Mouse (Mus musculus) cerebellum, adult 2 months (tissue): ENCODE measurements at regions not wholly inside any gene's neighbourhood (a gene's known extent, or its start where the extent isn't known, plus 50 kb on each side); places are given as distances from the start of the nearest gene placed in this dataset.

ENCODE experiments used
- DNase-seq, 2 experiments: peaks; one replicate each; pipeline ENCODE4 v3.0.0; 2021
- H3K27ac ChIP-seq: fragments of 200-500 bp; 2 replicates; pipeline ENCODE4 v1.5.1; 2012; ENCODE audit warnings: low read length, control low read depth, inconsistent platforms; ENCODE audit not compliant: insufficient read depth
- H3K27me3 ChIP-seq: fragments of 200-500 bp; 2 replicates; pipeline ENCODE4 v1.6.1; 2012; ENCODE audit warnings: inconsistent platforms, mild to moderate bottlenecking, low read length, moderate library complexity; ENCODE audit not compliant: control insufficient read depth, insufficient read depth
- H3K4me1 ChIP-seq: fragments of 200-500 bp; 2 replicates; pipeline ENCODE4 v1.6.1; 2011; ENCODE audit warnings: low read length; ENCODE audit not compliant: control insufficient read depth, insufficient read depth
- H3K4me3 ChIP-seq: fragments of 200-500 bp; replicated peaks from 2 replicates; pipeline ENCODE3; 2011; ENCODE audit warnings: mild to moderate bottlenecking, low read depth, low read length, control low read depth; ENCODE audit not compliant: insufficient read depth
- CTCF ChIP-seq: fragments of 200-500 bp; IDR thresholded peaks from 2 replicates; pipeline ENCODE4 v1.5.1; 2011; ENCODE audit warnings: low read depth, mild to moderate bottlenecking, control low read depth, low read length, moderate library complexity, borderline replicate concordance; ENCODE audit not compliant: insufficient read depth
- POLR2A ChIP-seq: fragments of 200-500 bp; IDR thresholded peaks from 2 replicates; pipeline ENCODE4 v1.6.1; 2011; ENCODE audit warnings: low read length, control low read depth, borderline replicate concordance; ENCODE audit not compliant: insufficient read depth
- WGBS: fragments of 180-500 bp; shearing (Covaris S2); methylation state at CpG from one replicate; pipeline ENCODE4 v1.1.7; 2018; 5-methylcytosine and 5-hydroxymethylcytosine counted together

DNA sequence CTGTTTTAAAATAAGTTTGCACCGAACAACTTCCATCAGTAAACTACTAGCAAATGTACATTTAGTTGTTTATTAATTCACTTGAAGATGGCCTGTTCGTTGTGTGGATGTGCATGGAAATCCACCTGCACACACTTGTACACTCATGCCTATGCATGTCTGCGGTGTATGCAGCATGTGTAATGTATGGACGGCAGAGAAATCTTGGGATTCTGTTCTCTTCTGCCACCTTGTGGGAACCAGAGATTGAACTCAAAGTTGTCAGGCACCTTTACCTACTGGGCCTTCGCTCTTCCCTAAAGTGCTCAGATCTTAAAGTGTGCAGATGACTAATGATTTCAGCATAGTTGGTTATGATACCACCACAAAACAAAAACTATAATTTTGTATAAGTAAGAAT lies 137.4 kb downstream of the Kitl start:
- Histone ChIP-seq H3K27ac (no peak overlapping the region), H3K27me3 (no peaks in the 10 kb centered on the region), H3K4me3 (no peak overlapping the region), H3K4me1 (no peaks in the 10 kb centered on the region)
- DNase-seq = peak in 1 of 2 experiments; percentile 3
- TF ChIP-seq POLR2A (no peak), CTCF (no peak)
- WGBS = 51% methylated on average over 5 of the region's 5 CpGs

DNA sequence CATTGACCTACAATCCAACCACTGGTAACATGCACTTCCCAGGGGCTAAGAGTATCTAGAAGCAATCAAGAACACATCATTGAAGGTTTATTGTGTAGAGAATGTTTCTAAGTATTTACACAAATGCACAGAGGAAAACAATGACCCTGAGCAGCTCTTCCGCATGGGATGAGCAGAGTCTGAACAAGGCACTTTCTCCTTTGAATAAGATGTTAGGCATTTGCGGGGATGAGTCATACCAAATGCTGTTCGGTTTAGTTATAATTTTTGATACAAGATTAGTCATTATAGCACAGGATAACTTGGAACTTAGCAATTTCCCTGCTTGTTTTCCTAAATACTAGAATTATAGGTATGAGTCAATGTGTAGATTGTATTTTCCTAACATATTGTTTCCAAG lies 137.9 kb downstream of the Kitl start:
- Histone ChIP-seq H3K4me1 (no peaks in the 10 kb centered on the region), H3K27ac (no peak overlapping the region), H3K27me3 (no peaks in the 10 kb centered on the region), H3K4me3 (no peak overlapping the region)
- no peak for TF ChIP-seq CTCF
- no peak for TF ChIP-seq POLR2A
- no peak for DNase-seq
- whole genome bisulfite sequencing = 88% methylated on average over 3 of the region's 3 CpGs

DNA sequence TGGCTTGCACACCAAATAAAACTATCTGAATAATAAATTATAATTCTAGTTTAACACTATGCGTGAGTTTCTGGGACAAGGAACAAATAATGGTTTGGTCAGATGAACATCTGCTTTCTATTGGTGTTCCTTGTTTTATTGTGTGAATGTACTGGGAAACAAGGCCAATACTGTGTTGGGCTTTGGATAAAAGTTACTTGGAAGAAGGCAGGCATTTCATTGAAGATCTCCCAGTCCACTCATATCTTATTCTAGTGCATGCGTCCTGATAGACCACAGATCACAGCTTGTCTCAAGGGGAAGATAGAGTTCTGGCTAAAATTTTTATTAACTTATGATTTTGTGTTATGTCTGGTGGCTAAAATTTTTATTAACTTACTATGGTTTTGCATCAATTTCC lies 140.1 kb downstream of the Kitl start:
- no peak for DNase-seq
- Histone ChIP-seq H3K27me3 (no peaks in the 10 kb centered on the region), H3K4me3 (no peak overlapping the region), H3K27ac (no peak overlapping the region), H3K4me1 (no peaks in the 10 kb centered on the region)
- TF ChIP-seq POLR2A (no peak), CTCF (no peak)
- WGBS = 86% methylated on average over 2 of the region's 2 CpGs

DNA sequence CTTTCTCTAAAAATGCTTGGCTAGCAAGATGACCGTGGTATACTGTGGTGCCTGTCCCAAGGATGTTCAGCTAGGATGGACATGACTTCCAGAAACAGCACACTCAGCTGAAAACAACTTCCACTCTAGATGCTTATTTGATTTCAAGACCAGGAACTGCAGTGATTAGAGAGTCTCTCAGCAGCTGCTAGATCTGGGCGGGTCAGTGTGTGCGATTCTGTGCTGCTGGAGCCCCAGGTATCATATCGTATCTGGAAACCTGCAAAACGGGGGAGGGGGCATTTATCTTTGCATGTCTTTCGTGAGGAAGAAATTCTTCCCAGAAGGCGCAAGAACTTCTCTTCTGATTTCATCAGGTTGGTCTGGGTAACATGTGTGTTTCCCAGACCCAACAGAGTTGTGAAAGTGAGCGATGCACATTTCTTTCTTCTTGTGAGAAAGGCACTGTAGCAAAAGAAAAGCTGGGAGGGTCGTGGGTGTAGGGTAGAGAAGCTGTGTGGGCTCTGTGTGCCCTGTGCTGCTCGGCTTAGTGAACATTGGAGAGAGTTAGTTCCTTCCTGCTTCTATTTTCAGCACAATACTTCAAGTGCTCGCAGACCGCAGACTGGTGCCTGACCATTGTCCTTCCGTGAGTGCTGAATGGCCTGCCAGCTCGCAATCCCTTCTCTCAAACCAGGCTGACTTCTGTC lies 144.6 kb downstream of the Kitl start:
- no peak for DNase-seq
- TF ChIP-seq CTCF = no peak
- no peak for TF ChIP-seq POLR2A
- 80% methylated on average over 14 of the region's 14 CpGs for WGBS
- H3K4me3 ChIP-seq = no peak overlapping the region
- no peaks in the 10 kb centered on the region for H3K4me1 ChIP-seq
- no peaks in the 10 kb centered on the region for H3K27me3 ChIP-seq
- H3K27ac ChIP-seq = no peak overlapping the region; the same call in 1 of the 2 replicates

DNA sequence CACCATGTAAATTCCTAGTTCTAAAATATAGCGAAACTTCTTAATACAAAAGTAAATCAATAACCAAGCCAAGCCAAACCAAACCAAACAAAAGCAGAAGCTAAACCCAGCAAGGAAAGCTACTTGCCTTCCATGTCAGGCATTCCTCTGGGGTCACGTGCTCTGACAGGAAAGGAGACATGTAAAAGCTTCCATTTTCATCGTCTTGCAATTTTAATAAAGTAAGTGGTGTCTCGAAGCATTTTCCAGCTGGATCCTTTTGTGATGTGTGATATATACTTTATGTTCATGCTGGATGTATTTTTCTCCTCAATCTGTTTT lies 145.1 kb downstream of the Kitl start:
- no peaks in the 10 kb centered on the region for H3K27me3 ChIP-seq
- no peak for DNase-seq
- no peak overlapping the region for H3K4me3 ChIP-seq
- no peak for TF ChIP-seq POLR2A
- TF ChIP-seq CTCF = no peak
- WGBS = 84% methylated on average over 4 of the region's 4 CpGs
- no peaks in the 10 kb centered on the region for H3K4me1 ChIP-seq
- H3K27ac ChIP-seq = no peak overlapping the region

DNA sequence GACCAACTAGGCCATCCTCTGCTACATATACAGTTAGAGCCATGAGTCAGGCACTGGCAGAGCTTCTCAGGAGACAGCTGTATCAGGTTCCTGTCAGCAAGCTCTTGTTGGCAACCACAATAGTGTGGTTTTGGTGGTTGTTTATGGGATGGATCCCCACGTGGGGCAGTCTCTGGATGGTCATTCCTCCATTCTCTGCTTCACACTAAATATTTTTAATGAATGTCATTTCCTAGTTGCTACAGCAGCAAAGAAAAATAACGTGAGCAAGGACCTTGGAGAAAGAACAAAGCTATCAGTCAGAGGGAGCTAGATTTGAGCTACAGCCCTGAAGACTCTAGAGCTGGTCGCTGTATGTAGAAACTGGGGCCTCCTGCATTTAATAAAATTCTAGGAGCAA lies 145.7 kb downstream of the Kitl start:
- H3K4me1 ChIP-seq = no peaks in the 10 kb centered on the region
- TF ChIP-seq CTCF (no peak), POLR2A (no peak)
- 65% methylated on average over 3 of the region's 3 CpGs for WGBS
- H3K27me3 ChIP-seq = no peaks in the 10 kb centered on the region
- H3K27ac ChIP-seq = no peak overlapping the region
- no peak for DNase-seq
- H3K4me3 ChIP-seq = no peak overlapping the region

DNA sequence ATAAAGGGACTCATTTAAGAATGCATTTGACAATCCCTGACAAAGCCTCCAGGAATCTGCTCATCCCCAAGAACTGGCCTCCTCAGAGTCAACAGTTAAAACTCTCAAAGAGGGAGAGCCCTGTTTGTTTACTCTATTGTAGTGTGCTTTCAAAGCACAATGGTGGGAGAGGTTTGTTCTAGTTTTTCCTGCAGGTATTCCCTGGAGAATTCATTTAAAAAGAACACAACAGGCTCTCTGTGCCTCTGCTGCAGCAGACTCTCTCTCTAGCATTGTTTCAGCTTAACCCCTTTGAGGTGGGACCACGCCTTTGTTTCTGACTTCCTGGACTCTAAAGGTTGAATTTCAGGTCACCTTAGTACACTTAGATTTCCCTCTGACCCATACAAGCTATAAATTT lies 149.1 kb downstream of the Kitl start:
- Histone ChIP-seq H3K4me3 (no peak overlapping the region), H3K4me1 (no peaks in the 10 kb centered on the region), H3K27me3 (no peaks in the 10 kb centered on the region), H3K27ac (no peak overlapping the region)
- no peak for TF ChIP-seq POLR2A
- TF ChIP-seq CTCF = no peak
- WGBS = 55% methylated on average over 1 of the region's 1 CpGs
- DNase-seq = no peak

DNA sequence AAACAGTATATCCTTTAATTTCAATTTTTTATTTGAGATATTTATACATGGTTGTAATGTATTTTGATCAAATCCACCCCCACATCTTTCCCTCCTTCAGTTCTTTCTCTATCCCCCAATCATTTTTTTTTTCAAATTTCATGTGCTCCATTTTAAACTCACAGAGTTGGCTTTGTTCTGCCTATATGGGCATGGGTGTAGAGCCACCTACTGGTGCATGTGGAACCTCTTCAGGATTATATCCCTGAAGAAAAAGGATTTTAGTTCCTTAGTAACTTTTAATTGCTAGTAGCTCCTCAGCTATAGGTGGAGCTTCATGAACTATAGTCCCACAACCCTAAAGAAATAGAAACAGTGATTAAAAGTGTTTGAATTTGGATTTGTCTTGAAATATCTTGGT lies 155.4 kb downstream of the Kitl start:
- TF ChIP-seq POLR2A (no peak), CTCF (no peak)
- Histone ChIP-seq H3K4me3 (no peak overlapping the region), H3K4me1 (no peaks in the 10 kb centered on the region), H3K27ac (no peak overlapping the region), H3K27me3 (no peaks in the 10 kb centered on the region)
- DNase-seq = no peak
